Mouse (Mus musculus): Measurements from ENCODE around the gene Sc5d.

Sc5d gene

DNA sequence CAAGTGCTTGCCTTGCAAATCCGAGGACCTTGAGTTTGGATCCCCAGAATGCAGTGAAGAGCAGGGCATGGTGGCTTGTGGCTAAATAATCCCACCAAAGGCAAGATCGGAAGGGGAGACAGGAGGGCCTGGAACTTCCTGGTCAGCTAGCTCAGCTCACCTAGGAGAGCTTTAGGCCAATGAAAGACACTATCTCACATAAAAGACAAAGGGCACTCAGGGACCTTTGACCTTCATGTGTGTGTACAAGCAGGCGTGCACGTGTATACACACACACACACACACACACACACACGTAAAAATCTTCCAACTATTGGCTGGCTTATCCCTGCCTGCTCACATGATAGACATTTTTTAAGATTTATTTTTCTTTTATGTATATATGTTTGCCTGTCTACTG lies 3.6 kb downstream of the Sc5d start:
- no peak for DNase-seq (ENCODE audit: low spot score in 2 of 2)

DNA sequence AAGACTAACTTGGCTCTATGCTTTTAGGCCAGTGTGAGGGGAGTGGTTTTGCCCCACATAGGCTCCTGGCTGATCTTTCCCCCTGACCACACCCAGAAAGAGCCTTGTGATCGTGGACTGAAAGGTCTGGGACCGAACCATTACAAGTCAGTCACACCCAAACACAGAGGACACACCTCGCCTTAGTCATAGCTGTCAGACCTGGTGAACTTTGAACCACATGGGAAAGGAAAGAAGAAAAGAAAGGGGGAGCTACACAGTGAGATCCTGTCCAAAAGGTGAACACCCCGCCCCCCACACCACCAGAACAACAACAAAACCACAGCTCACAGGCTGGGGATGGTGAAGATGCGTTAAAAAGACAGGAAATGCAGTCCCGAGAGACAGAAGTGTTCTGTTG lies 14.9 kb downstream of the Sc5d start:
- DNase-seq (ENCODE audit: low spot score in 2 of 2), result no peak

DNA sequence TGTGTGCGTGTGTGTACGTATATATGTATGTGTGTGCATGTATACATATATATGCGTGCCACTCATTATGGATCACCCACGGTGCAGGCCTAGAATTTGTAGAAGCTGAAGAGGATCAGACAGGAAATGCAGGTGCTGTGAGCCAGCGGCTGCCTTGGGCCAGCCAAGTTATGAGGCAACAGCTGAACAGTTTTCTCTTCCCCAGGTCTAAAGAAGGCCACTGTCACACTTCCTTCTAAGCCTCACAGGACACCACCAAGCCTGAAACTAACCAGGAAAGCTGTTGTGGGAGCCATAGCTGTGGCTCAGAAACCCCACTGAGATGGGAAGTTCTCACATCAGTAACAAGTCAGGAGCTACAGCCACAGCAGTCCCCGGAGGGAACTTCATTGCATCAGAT lies 17.4 kb downstream of the Sc5d start:
- DNase-seq (ENCODE audit: low spot score in 2 of 2), result no peak

DNA sequence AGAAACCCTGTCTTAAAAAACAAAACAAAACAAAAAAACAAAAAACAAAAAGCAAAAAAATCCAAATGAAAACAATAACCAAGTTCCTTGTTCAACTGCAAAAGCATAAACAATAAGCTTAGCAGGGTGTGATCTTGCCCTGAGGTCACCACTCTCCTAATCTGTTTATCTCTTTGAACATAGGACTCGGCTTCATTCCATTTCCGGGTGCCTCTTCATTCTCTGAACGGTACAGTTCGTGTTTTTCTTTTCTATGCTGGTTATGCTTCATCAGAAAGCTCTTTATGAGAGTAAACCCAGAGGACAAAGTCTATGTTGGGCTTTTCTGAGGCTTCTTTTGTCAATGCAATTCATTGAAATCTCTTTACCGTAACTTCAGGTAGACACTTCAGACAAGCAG lies 19.9 kb downstream of the Sc5d start:
- DNase-seq (ENCODE audit: low spot score in 2 of 2), result no peak

DNA sequence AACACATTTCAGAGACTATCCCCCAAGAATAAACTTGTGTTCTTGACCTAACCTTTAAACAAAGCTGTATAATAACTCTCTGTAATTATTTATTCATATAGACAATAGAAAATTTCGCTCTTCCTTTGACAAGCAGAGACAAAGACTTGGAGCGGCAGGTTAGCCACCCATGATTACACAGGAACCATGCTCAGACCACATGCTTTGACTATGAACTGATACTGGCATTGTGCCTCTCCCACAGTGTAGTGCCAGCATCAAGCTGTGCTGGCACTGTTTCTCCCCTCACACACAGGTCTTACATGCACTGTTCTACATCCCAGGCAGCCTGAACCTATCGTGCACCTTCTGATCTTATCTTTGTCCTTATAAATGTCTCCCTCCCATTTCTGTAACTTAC lies 23.0 kb downstream of the Sc5d start:
- no peak for DNase-seq (ENCODE audit: low spot score in 2 of 2)

DNA sequence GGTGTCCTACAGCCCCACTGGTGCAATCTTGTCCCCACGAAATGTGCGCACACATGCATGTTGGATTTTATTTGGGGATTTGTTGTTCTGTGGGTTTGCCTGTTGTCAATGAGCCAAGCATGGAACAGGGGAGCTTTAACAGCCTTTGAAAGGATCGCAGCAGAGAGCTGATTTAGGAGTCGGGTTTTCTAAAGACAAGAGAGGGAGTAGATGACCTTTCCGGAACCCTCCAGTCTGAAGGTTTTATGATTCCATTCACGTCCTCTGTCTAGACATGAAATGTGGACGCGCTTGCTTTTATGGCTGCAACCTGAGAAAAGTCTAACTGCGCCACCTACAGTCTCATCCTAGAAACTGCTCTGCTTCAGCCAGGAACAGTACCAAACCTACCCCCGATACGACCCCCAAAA lies 23.5 kb downstream of the Sc5d start:
- peak; percentile 29 to 41 for DNase-seq (ENCODE audit: low spot score in 2 of 2)

DNA sequence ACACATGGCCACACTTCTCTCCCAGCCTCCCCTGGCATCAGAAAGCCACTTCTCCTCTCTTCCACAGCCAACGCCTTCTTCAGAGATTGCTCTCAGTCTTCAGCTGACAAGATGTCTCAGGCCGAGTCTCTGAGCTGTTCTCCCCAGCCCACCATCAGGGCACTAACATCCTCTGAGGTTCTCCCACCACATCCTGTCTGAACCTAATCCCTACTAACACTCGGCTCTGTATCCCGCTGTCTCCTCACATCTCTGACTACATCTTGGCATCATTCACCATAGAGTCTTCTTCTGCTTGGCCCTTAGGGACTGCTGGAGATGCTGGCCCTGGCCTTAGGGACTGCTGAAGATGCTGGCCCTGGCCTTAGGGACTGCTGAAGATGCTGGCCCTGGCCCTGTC lies 25.2 kb downstream of the Sc5d start:
- DNase-seq (ENCODE audit: low spot score in 2 of 2), result no peak

DNA sequence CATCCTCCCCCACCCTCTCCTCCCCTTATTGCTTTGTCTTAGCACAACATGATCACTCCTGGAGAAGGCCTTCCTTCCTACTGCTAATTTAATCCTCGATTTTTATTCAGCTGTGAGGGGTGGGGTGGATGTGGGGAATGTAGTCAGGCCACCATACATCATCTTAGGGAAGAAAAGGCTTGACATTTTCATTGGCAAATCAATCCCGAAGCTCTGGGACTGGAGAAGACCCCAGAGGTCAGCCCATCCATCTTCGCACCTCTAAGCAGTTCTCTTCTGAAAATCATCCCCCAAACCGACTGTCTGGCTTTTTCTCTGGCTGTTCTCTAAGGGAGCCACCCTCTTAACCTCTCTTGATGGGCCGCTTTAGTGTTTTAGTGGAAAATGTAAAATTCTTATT lies 32.9 kb downstream of the Sc5d start:
- DNase-seq (ENCODE audit: low spot score in 2 of 2), result no peak

DNA sequence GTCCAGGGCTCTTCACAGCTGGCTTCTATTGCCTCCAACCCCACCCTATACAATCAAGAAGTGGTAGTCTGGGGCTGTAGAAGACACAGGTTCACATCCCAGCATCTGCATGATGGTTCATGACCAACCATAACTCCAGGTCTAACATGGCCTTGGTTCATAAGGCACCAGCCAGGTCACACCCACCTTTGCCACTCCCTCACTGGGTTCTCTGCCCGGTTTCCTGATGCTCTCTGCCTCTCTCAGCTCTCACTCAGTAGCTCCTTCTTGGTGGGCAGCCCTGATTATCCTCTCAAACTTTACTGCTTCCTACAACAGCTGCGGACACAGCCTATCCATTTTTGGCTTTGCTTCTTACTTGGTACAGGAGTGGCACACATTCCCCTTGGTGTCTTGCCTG lies 33.7 kb downstream of the Sc5d start:
- DNase-seq (ENCODE audit: low spot score in 2 of 2), result no peak

DNA sequence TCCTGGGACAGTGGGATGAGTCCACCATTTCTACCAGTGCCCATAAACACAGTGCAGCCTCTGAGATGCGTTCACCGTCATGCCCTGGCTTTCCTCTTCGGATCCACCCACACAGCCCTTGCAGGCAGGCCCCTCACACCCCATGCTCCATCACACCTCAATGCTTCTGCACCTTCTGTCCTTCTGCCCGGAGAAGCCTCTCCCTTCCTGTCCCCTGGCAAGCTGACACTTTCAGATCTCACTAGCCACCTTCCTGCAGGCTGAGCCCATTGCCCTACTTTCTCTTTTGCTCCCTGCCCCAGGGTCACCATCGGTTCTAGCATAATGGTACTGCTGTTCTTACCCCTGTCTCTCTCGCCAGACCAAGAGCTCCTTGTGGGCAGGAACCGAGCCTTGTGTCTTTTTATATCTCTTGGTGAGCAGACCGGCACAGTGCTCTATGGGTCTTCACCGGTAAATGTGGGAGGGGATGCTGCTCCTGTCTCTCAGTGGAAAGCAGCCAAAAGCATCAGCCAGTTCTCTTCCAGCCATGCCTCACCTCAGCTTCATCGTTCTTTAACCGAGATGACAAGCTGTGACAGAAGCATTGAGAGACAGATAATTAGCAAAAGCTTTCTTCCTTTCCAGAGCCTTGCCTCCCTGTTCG lies 34.5 kb downstream of the Sc5d start:
- no peak for DNase-seq (ENCODE audit: low spot score in 2 of 2)

DNA sequence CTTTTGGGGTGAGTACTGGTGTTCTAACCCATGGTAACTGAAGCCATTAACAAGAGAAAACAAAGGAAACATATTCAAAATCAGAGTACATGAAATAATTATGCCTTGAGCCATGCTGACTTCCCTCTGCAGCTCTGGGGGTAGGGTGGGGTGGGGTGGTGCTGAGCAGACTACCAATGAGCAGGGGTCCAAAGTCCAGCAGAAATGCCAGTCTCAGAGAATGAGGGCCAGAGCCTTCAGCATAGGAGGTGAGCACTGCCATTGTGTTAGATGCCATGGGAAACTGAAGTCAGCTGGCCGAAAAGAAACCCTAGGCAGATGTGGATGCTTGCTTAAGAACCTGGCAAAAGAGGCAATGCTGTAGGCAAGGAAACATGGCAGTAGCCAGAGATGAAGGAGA lies 36.3 kb downstream of the Sc5d start:
- no peak for DNase-seq (ENCODE audit: low spot score in 2 of 2)

DNA sequence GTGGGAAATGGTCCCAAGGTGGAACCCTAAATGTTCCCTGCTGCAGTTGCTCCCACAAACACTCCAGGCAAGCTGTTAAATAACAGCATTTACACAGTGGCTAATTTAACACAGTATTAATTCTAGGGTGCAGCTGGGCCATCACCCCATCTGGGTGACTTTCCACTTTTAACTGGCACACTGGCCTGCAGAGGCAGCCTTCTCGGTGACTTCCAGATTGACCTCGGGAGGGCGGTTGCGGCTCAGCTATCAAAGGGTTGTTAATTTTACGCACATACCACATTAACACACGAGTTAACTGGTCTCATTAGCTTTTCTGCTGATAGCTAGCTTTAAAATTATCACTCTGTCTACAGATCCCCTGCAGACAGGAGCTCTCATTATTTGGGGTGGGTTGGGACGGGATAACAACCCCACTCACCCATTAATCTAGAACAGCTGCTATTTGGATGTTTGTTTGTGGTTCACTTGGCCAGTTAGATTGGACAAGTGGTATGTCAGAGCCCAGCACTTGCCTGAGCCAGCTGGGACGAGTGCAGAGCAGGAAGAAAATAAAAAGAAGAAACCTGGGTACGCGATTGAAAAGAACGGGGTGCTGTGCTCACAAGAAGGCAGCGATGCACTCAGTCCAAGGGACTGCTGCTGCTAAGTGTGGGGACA lies 44.9 kb downstream of the Sc5d start:
- DNase-seq (ENCODE audit: low spot score in 2 of 2), result no peak

DNA sequence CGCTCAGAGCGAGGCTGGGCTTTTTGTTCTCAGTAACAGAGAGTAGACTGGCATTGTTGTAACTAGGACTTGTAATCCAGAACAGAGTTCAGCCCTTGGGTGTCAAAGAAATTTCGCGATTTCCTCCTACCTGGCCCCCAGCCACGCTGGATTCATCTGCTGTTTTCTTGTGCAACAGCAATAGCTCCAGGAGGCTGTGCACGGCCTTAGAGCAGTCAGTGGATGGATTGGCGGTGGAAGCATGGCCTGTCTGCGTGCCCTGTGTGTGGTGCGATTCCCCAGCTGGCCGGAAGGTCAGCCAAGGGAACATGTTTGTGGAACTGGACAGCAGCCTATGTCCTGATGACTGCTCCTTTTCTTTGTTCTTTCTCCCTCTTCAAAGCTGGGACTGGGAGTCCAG lies 46.4 kb downstream of the Sc5d start:
- DNase-seq (ENCODE audit: low spot score in 2 of 2), result no peak

DNA sequence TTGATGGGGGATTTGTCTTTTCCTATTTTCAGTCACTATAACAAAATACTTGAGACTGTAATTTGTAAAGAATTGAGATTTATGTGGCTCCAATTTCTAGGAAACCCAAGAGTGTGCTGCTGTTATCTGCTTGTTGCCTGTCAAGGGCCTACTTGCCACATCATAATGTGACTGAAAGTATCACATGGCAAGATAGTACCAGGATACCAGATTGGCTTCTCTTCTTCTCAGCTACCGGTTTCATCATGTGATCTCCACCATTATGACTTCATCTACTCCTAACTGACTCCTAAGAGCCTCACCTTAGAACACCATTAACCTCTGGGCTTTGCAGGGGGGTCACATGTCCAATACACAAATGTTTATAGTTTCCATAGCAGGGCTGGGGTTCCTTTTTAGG lies 49.9 kb downstream of the Sc5d start:
- DNase-seq (ENCODE audit: low spot score in 2 of 2), result no peak

DNA sequence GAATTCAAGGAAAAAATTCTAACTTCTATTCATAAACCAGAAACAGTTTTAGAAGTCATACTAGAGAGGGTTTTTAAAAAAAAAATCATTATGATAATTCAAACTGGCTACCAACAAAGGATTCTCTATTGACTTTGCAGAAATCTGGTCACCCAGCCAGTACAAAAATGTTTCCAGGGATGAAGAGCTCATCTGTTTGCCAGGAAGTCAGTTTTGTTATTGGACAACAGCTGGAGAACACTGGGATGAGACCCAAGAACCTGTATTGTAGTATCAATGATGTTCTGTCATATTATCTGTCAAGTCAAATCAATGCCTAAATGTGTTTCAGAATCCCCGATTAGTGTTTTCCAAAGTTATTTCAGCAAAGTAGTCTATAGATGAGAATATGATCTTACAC lies 50.9 kb downstream of the Sc5d start:
- no peak for DNase-seq (ENCODE audit: low spot score in 2 of 2)

DNA sequence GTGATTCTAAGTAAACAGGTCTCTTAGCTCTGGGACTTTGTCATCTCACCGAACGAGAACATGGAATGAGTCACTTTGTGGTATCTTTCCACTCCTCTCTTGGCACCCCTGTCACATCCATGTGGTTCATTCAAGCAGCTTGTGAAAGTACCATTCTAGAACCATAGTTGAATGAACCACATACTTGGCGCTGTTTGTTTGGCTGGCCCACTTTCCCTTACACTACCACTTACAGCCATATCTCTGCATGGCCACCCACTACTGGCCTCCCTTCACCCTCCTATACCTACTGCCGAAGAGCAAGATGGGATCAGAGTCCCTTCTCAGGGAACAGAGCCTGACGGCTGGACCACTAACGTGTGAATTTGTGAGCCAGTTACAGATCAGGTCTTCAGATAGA lies 54.4 kb downstream of the Sc5d start:
- peak in 1 of 2 experiments; percentile 61 for DNase-seq (ENCODE audit: low spot score in 2 of 2)

DNA sequence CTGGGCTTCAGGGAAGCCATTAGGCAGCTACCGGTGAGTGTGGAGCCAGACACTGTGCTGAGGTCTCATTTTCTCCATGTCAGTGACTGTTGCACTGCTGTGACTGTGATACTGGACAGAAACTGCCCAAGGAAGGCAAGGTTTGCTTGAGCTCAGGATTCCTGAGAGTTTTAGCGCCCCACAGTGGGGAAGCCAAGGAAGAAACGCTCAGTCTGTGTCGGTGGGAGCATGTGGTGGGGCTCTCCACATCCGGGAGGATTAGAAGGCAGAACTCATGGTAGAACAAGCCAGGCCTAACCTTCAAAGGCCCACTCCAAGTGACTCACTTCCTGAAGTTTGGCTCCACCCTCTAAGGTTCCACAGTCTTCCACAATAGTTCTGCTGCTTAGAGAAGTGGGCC lies 55.6 kb downstream of the Sc5d start:
- DNase-seq (ENCODE audit: low spot score in 2 of 2), result peak in 1 of 2 experiments; percentile 34

DNA sequence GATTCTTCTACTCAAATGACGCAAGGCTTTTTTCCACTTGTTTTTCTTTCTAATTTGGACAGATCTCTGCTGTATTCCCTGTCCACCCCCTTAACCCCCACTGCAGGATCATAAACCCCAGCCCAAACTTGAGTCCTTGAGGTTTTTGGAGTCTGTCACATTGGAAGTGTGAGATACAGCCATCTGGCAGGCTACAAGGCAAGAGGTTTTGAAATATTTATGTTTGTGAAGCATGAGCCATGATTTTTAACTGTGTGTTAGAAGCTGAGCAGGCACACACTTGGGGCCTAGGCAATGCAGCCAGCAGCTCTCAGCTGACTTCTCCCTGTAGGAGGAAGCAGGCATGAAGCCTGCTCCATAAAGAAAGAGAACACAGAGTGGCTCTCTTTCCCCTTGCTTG lies 57.3 kb downstream of the Sc5d start:
- DNase-seq (ENCODE audit: low spot score in 2 of 2), result peak in 1 of 2 experiments; percentile 22

DNA sequence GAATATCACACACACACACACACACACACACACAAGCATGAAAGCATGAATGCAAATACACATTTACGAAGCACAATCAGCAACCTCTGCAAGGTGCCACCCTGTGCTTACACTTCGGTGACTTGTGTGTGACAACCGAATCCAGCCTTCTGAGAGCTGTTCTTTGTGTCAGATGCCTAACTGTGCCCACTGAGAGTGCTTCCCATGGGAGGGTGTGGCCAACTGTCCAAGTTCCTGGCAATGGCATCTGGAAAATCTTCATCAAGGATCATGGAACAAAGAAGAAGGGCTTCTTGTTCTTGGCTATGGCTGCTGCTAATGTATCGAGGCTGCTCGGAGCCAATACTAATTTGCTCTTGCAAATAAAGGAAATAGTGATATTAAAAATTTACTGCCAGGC lies 61.8 kb downstream of the Sc5d start:
- DNase-seq (ENCODE audit: low spot score in 2 of 2), result no peak

All from right cerebral cortex, postnatal 36 days (tissue).